Mouse (Mus musculus) lung, embryonic 14.5 days (tissue): ENCODE measurements around the gene Asf1b. TPM values are rescaled to one million over a fixed set of nuclear protein-coding genes. Genes with fewer than 3 reads are reported as not detected.

Experiments used
- ATAC-seq: fragments of 200-750 bp; cut with Nextera tagmentation; 2 replicates; pipeline ENCODE4 v1.8.0; 2017; ENCODE audit warnings: mild to moderate bottlenecking, moderate TSS enrichment, moderate library complexity; ENCODE audit not compliant: insufficient read depth
- DNase-seq: peaks from one replicate; pipeline ENCODE4 v3.0.0-alpha.2; 2015
- H3K27ac ChIP-seq: fragments of 300-500 bp; sonication (generic); 2 replicates; pipeline ENCODE4 v1.5.1; 2014; ENCODE audit warnings: low read depth, mild to moderate bottlenecking, moderate library complexity
- H3K27me3 ChIP-seq: fragments of 300-500 bp; sonication (generic); 2 replicates; pipeline ENCODE4 v1.6.1; 2014; ENCODE audit warnings: low read length, control low read depth; ENCODE audit not compliant: insufficient read depth
- H3K36me3 ChIP-seq: fragments of 300-500 bp; sonication (generic); 2 replicates; pipeline ENCODE4 v1.6.1; 2014; ENCODE audit warnings: control low read depth; ENCODE audit not compliant: insufficient read depth
- H3K4me1 ChIP-seq: fragments of 300-500 bp; sonication (generic); 2 replicates; pipeline ENCODE4 v1.6.1; 2014; ENCODE audit warnings: antibody characterized with exemption, control low read depth; ENCODE audit not compliant: insufficient read depth
- H3K4me2 ChIP-seq: fragments of 300-500 bp; sonication (generic); 2 replicates; pipeline ENCODE4 v1.6.1; 2014; ENCODE audit warnings: mild to moderate bottlenecking
- H3K4me3 ChIP-seq: fragments of 300-500 bp; sonication (generic); 2 replicates; pipeline ENCODE4 v1.5.1; 2014; ENCODE audit warnings: low read depth, low read length
- H3K9ac ChIP-seq: fragments of 300-500 bp; sonication (generic); 2 replicates; pipeline ENCODE4 v1.6.1; 2014
- H3K9me3 ChIP-seq: fragments of 300-500 bp; sonication (generic); 2 replicates; pipeline ENCODE4 v1.6.1; 2016; ENCODE audit warnings: low read depth, low read length, control low read depth
- CTCF ChIP-seq: IDR thresholded peaks from 2 replicates; pipeline ENCODE4 v1.5.1; 2016; ENCODE audit warnings: antibody characterized with exemption, low read depth
- WGBS: fragments of 180-500 bp; shearing (Covaris S2); extraction: QIAGEN DNeasy Blood & Tissue Kit; methylation state at CpG from one replicate; pipeline ENCODE4 v1.1.7; 2014; 5-methylcytosine and 5-hydroxymethylcytosine counted together
- polyA plus RNA-seq: library from polyadenylated mRNA; unstranded; fragments of >200 nt; fragmentation: Nextera tagmentation; extraction: Ambion mirVana; gene quantifications from 2 replicates; pipeline ENCODE4 v1.2.1, GENCODE M21; 2014

The Asf1b gene
- polyA plus RNA-seq, 1 experiment from 2014 or later = 88.9 TPM

DNA sequence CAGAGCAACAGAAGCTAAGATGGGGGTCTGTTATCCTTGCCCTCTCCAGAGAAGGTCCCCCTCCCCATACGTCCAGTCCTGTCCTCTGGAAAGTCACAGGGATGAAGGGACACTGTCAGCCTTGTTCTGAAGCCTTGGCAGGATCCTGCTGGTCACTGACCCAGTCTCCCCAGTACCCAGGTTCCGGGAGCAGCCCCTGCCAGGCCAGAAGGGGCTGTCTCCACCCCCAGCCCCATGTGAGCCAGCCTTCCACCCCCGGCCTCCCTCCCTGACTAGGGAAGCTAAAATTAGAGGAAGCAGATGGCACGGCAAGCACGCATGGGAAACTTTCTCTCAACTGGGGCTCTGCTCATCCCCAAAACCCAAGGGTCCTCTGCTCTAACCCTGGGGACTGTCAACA, 39.3 kb upstream of the Asf1b start:
- H3K27me3 ChIP-seq = no peaks in the 10 kb centered on the region
- H3K9ac ChIP-seq = no peak overlapping the region
- H3K27ac ChIP-seq = no peak overlapping the region
- TF ChIP-seq CTCF = no peak
- ATAC-seq = no peak
- H3K4me2 ChIP-seq = no peak overlapping the region
- 84% methylated on average over 5 of the region's 5 CpGs for WGBS
- H3K9me3 ChIP-seq = no peaks in the 10 kb centered on the region
- DNase-seq = no peak
- H3K4me1 ChIP-seq = peaks cover 18% of the 10 kb centered on the region
- no peak overlapping the region for H3K4me3 ChIP-seq
- H3K36me3 ChIP-seq = peaks cover 22% of the 10 kb centered on the region

DNA sequence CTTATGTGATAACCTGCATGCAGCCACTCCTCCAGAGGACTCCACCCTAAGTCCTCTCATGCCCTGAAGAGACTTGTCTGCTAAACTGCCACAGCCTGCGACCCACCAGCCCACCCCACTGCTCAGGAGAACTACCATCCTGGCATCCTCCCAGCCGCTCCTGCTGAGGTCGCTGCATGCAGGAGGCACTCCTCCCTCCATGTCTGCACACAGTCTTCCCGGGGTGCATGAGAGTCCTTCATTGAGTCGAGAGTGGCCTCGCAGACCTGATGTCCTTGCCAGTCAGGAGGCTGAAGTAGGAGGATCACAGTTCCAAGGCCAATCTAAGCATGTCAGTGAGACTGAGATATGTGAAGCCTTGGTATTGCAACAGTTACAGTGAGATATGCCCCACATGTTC, 37.7 kb upstream of the Asf1b start:
- no peaks in the 10 kb centered on the region for H3K9me3 ChIP-seq
- TF ChIP-seq CTCF = no peak
- 69% methylated on average over 6 of the region's 6 CpGs for WGBS
- no peak overlapping the region for H3K27ac ChIP-seq
- peaks cover 35% of the 10 kb centered on the region for H3K36me3 ChIP-seq
- H3K4me1 ChIP-seq = peaks cover 14% of the 10 kb centered on the region
- H3K27me3 ChIP-seq = no peaks in the 10 kb centered on the region
- H3K9ac ChIP-seq = no peak overlapping the region
- no peak overlapping the region for H3K4me2 ChIP-seq
- no peak for ATAC-seq
- DNase-seq = no peak
- no peak overlapping the region for H3K4me3 ChIP-seq

DNA sequence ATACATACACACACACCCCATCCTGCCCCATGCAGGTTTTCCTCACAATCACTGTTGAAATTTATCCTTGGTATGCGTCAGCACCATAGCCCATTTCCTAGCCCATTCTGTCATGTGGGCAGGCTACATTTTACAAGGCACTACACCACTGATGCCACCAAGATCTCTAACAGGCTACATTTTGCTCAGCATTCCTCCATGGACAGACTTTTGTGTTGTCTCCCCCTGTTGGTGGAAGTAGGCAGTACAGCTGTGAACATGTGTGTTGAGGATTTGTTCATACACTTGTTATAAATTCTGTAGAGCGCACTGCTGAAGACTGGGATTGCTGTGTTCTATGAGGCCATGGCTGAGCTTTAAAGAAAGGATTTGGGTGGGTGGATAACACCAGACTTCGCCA, 33.7 kb upstream of the Asf1b start:
- ATAC-seq = peak; percentile 42; the same call in 1 of the 2 replicates
- Histone ChIP-seq H3K9me3 (no peaks in the 10 kb centered on the region), H3K36me3 (peaks cover 71% of the 10 kb centered on the region), H3K9ac (no peak overlapping the region), H3K4me2 (no peak overlapping the region), H3K27me3 (no peaks in the 10 kb centered on the region), H3K27ac (no peak overlapping the region), H3K4me1 (no peaks in the 10 kb centered on the region), H3K4me3 (no peak overlapping the region)
- 61% methylated on average over 3 of the region's 3 CpGs for WGBS
- peak; percentile 94 for DNase-seq
- peak; percentile 96 for TF ChIP-seq CTCF

DNA sequence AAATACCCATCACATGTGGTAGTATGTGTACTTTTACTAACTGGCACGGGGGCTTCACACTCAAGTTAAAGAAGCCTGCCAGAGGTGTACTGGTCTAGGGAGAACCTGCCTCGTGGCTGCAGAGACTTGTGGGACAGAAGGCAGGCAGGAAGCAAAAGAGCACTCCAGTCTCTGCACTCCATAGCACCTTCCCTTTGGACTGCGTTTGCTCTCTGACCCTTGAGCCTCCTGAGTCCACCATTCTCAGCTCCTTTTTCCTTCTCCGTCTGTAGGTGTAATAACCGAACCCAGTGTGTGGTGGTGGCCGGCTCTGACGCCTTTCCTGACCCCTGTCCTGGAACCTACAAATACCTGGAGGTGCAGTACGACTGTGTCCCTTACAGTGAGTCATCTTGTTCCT, 32.6 kb upstream of the Asf1b start:
- Histone ChIP-seq H3K4me2 (no peak overlapping the region), H3K27me3 (no peaks in the 10 kb centered on the region), H3K9ac (no peak overlapping the region), H3K9me3 (no peaks in the 10 kb centered on the region), H3K4me1 (no peaks in the 10 kb centered on the region), H3K36me3 (peaks cover 82% of the 10 kb centered on the region), H3K27ac (no peak overlapping the region), H3K4me3 (no peak overlapping the region)
- DNase-seq (no peak), ATAC-seq (no peak)
- TF ChIP-seq CTCF = no peak
- 89% methylated on average over 8 of the region's 8 CpGs for WGBS

DNA sequence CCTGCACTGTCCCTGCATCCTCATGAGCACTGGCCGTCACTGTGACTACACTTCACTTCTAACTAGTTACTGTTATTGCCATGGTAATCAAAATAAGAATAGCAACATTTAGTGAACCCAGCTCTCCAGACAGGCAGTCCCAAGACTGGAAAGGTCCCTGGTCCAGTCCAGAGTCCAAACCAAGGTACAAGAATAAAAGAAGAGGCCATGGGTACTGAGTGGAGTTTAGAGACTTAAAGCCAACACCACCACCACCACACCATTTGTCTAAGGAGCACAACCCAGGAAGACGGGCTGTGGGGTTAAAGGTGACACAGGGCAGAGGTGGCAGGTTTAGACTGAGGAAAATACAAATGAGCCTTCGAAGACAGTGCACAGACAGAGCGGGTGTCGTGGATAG, 30.7 kb upstream of the Asf1b start:
- Histone ChIP-seq H3K36me3 (peaks cover 88% of the 10 kb centered on the region), H3K9ac (no peak overlapping the region), H3K4me2 (no peak overlapping the region), H3K4me3 (no peak overlapping the region), H3K27me3 (no peaks in the 10 kb centered on the region), H3K4me1 (no peaks in the 10 kb centered on the region), H3K27ac (no peak overlapping the region), H3K9me3 (no peaks in the 10 kb centered on the region)
- TF ChIP-seq CTCF = no peak
- no peak for ATAC-seq
- 72% methylated on average over 5 of the region's 5 CpGs for WGBS
- no peak for DNase-seq

DNA sequence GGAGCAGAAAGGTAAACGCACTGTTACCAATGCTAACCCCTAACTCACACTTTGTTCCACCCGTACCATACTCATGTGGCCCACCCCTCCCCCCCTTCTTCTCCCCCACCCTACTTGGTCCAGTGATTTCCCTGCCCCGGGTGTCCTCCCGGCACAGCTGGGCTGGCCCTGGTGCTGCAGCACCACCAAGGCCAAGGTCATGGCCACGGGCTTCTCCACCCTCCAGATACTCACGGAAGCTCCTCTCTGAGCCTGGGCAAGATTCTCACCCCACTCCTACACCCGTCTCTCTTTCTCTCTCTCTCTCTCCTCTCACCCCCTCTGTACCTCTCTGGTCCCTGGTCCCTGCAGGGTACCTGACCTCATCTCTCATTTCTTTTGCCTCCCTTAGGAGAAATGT, 29.0 kb upstream of the Asf1b start:
- no peak overlapping the region for H3K27ac ChIP-seq
- peaks cover 91% of the 10 kb centered on the region for H3K36me3 ChIP-seq
- no peak for TF ChIP-seq CTCF
- no peak overlapping the region for H3K4me3 ChIP-seq
- WGBS = 58% methylated on average over 7 of the region's 7 CpGs
- no peaks in the 10 kb centered on the region for H3K4me1 ChIP-seq
- no peaks in the 10 kb centered on the region for H3K27me3 ChIP-seq
- ATAC-seq (no peak), DNase-seq (no peak)
- no peaks in the 10 kb centered on the region for H3K9me3 ChIP-seq
- H3K9ac ChIP-seq = no peak overlapping the region
- no peak overlapping the region for H3K4me2 ChIP-seq

DNA sequence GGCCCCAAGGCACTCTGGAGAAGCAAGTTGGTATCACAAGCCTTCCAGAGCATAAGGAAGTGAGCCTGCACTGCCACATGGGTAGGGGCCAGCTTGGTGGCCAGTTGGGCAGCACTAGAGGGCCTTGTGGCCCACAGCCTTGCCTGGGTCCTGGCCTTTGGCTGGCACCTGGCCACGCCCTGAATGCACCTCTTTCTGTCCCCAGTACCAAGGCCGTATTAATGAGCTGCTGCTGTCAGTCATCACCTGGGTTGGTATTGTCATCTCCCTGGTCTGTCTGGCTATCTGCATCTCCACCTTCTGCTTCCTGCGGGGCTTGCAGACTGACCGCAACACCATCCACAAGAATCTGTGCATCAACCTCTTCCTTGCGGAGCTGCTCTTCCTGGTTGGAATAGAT, 21.1 kb upstream of the Asf1b start:
- ATAC-seq (no peak), DNase-seq (no peak)
- no peaks in the 10 kb centered on the region for H3K27me3 ChIP-seq
- H3K4me3 ChIP-seq = no peak overlapping the region
- no peak overlapping the region for H3K9ac ChIP-seq
- H3K27ac ChIP-seq = no peak overlapping the region
- no peak overlapping the region for H3K4me2 ChIP-seq
- no peaks in the 10 kb centered on the region for H3K4me1 ChIP-seq
- H3K36me3 ChIP-seq = peaks cover 99% of the 10 kb centered on the region
- 87% methylated on average over 5 of the region's 5 CpGs for WGBS
- no peaks in the 10 kb centered on the region for H3K9me3 ChIP-seq
- TF ChIP-seq CTCF = no peak

DNA sequence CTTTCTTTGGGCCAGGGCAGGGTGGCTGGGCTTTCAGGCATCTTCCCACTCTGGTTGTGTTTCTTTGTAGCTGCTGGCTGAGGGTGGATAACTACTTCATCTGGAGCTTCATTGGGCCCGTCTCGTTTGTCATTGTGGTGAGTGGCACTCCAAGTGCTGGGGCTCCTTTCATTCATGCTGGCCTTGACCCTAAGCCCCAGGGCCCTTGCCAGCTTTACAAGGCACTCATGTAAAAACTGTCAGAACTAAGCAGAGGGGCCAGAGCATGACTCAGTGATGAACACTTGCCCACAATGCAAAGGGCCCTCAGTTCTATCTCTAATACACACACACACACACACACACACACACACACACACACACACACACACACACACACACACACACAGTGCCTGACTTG, 20.3 kb upstream of the Asf1b start:
- H3K4me2 ChIP-seq = no peak overlapping the region
- 78% methylated on average over 2 of the region's 2 CpGs for WGBS
- no peak for TF ChIP-seq CTCF
- no peaks in the 10 kb centered on the region for H3K4me1 ChIP-seq
- no peak overlapping the region for H3K27ac ChIP-seq
- DNase-seq (no peak), ATAC-seq (no peak)
- no peak overlapping the region for H3K4me3 ChIP-seq
- no peak overlapping the region for H3K9ac ChIP-seq
- no peaks in the 10 kb centered on the region for H3K27me3 ChIP-seq
- peaks cover 99% of the 10 kb centered on the region for H3K36me3 ChIP-seq
- no peaks in the 10 kb centered on the region for H3K9me3 ChIP-seq
